Mouse (Mus musculus) cortical plate, adult 2 months (tissue): ENCODE results near the gene Myo3b.

Experiments
- CTCF ChIP-seq: fragments of 200-500 bp; IDR thresholded peaks from 2 replicates; pipeline ENCODE4 v1.5.1; 2011; ENCODE audit warnings: mild to moderate bottlenecking, control low read depth, low read length; ENCODE audit not compliant: insufficient read depth; ENCODE audit errors: extremely low read depth
- POLR2A ChIP-seq: fragments of 200-500 bp; IDR thresholded peaks from 2 replicates; pipeline ENCODE4 v1.6.1; 2011; ENCODE audit warnings: mild to moderate bottlenecking, low read length, control low read depth; ENCODE audit not compliant: insufficient read depth; ENCODE audit errors: extremely low read depth

GRCm38 (mm10) chr2:70347511-70347910 lies 308.6 kb downstream of the Myo3b start:
- TF ChIP-seq CTCF = no peak
- TF ChIP-seq POLR2A = no peak
